Mouse (Mus musculus) limb, embryonic 14.5 days (tissue): Measurements from ENCODE around the gene Agbl1. TPM values are rescaled to one million over a fixed set of nuclear protein-coding genes. Genes with fewer than 3 reads are reported as not detected.

Source experiments
- ATAC-seq: fragments of 200-750 bp; cut with Nextera tagmentation; 2 replicates; pipeline ENCODE4 v1.8.0; 2017; ENCODE audit warnings: low read depth, moderate number of reproducible peaks, moderate TSS enrichment; ENCODE audit not compliant: low FRiP score
- DNase-seq: peaks from one replicate; pipeline ENCODE4 v3.0.0-alpha.2; 2015; ENCODE audit warnings: low spot score
- H3K27ac ChIP-seq: fragments of 300-500 bp; sonication (generic); replicated peaks from 2 replicates; pipeline ENCODE4 v1.5.1; 2014; ENCODE audit warnings: low read depth, mild to moderate bottlenecking, low read length, moderate library complexity, mixed read lengths
- H3K27me3 ChIP-seq: fragments of 300-500 bp; sonication (generic); 2 replicates; pipeline ENCODE4 v1.6.1; 2014; ENCODE audit warnings: low read length, mixed read lengths; ENCODE audit not compliant: control insufficient read depth, insufficient read depth
- H3K36me3 ChIP-seq: fragments of 300-500 bp; sonication (generic); 2 replicates; pipeline ENCODE4 v1.6.1; 2014; ENCODE audit warnings: mild to moderate bottlenecking, low read length, moderate library complexity, mixed read lengths; ENCODE audit not compliant: control insufficient read depth, insufficient read depth
- H3K4me1 ChIP-seq: fragments of 300-500 bp; sonication (generic); 2 replicates; pipeline ENCODE4 v1.6.1; 2014; ENCODE audit warnings: antibody characterized with exemption, low read length, mixed read lengths; ENCODE audit not compliant: control insufficient read depth, insufficient read depth
- H3K4me2 ChIP-seq: fragments of 300-500 bp; sonication (generic); replicated peaks from 2 replicates; pipeline ENCODE4 v1.6.1; 2014; ENCODE audit warnings: low read depth, mild to moderate bottlenecking, low read length, moderate library complexity; ENCODE audit not compliant: severe bottlenecking
- H3K4me3 ChIP-seq: fragments of 300-500 bp; sonication (generic); replicated peaks from 2 replicates; pipeline ENCODE4 v1.5.1; 2014; ENCODE audit warnings: low read length
- H3K9ac ChIP-seq: fragments of 300-500 bp; sonication (generic); 2 replicates; pipeline ENCODE4 v1.6.1; 2014; ENCODE audit warnings: mild to moderate bottlenecking, low read depth, low read length, moderate library complexity; ENCODE audit not compliant: severe bottlenecking
- H3K9me3 ChIP-seq: fragments of 300-500 bp; sonication (generic); 2 replicates; pipeline ENCODE4 v1.6.1; 2016; ENCODE audit warnings: low read length; ENCODE audit not compliant: control insufficient read depth
- POLR2A ChIP-seq: fragments of 200-500 bp; IDR thresholded peaks from 2 replicates; pipeline ENCODE4 v1.8.0; 2012; ENCODE audit warnings: inconsistent platforms, mild to moderate bottlenecking, moderate library complexity, borderline replicate concordance; ENCODE audit not compliant: insufficient read depth, insufficient read length; ENCODE audit errors: extremely low read depth
- WGBS: fragments of 180-500 bp; shearing (Covaris S2); extraction: QIAGEN DNeasy Blood & Tissue Kit; methylation state at CpG from one replicate; pipeline ENCODE4 v1.1.7; 2014; 5-methylcytosine and 5-hydroxymethylcytosine counted together
- polyA plus RNA-seq, 2 experiments: library from polyadenylated mRNA; depleted of rRNA in 1 of 2; stranded (reverse) in 1 of 2; unstranded in 1 of 2; fragments of >200 nt; fragmentation: Nextera tagmentation in 1 of 2; extraction: Ambion mirVana in 1 of 2; gene quantifications; 2 replicates each; pipeline versions ENCODE4 v1.2.1 to v1.2.3; 2012 to 2014

Gene Agbl1
- polyA plus RNA-seq, 2 experiments = 0.14 to 0.15 TPM

GRCm38 (mm10) chr7:77029019-77029418 lies 799.3 kb downstream of the Agbl1 start:
- Histone ChIP-seq H3K36me3 (no peaks in the 10 kb centered on the region), H3K9ac (no peak overlapping the region), H3K27ac (no peak overlapping the region), H3K4me1 (no peaks in the 10 kb centered on the region), H3K4me2 (no peak overlapping the region), H3K27me3 (no peaks in the 10 kb centered on the region), H3K9me3 (no peaks in the 10 kb centered on the region), H3K4me3 (no peak overlapping the region)
- no peak for ATAC-seq
- DNase-seq = no peak
- no peak for TF ChIP-seq POLR2A

DNA sequence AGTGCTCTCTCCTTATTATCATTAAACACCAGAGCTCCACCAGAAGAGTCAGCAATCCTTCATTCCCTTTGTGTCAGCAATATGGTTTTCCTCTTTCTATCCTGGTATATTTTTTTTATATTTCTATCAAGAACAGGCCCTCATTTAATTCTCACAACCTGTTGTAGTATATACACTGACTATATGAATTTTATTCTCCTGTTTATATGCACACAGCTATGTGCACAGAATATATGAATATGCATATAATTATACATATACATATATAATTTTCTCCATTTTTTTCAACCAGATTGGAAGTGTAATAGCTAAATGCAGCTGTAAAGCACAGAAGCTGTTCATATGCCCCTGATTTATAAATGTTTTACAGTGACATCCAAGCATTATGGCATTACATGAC lies 846.3 kb downstream of the Agbl1 start:
- ATAC-seq (no peak), DNase-seq (no peak)
- H3K9me3 ChIP-seq = no peaks in the 10 kb centered on the region
- H3K27me3 ChIP-seq = no peaks in the 10 kb centered on the region
- no peak overlapping the region for H3K4me3 ChIP-seq
- H3K9ac ChIP-seq = no peak overlapping the region
- no peaks in the 10 kb centered on the region for H3K36me3 ChIP-seq
- no peak for TF ChIP-seq POLR2A
- H3K4me1 ChIP-seq = no peaks in the 10 kb centered on the region
- no peak overlapping the region for H3K4me2 ChIP-seq
- no peak overlapping the region for H3K27ac ChIP-seq

DNA sequence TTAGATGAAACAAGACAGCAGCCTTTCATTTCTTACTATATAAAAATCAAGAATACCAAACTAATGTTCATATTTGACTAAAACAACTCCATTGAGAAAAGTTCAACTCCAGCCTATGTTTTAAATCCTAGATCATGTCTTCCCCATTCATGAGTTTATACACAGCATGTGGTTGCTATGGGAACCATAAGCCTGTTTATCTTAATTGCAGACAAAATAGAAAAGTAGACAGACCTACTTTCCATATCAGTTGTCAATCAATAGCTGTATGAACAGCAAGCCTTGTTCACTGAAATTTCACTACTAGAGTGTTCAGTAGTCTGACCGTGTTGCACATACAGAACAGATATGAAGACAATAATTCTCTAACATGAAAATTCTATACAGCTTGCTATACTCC lies 857.6 kb downstream of the Agbl1 start:
- Histone ChIP-seq H3K4me2 (no peak overlapping the region), H3K9ac (no peak overlapping the region), H3K36me3 (no peaks in the 10 kb centered on the region), H3K27ac (no peak overlapping the region), H3K4me1 (no peaks in the 10 kb centered on the region), H3K9me3 (no peaks in the 10 kb centered on the region), H3K4me3 (no peak overlapping the region), H3K27me3 (no peaks in the 10 kb centered on the region)
- ATAC-seq (no peak), DNase-seq (no peak)
- 97% methylated on average over 1 of the region's 1 CpGs for WGBS
- no peak for TF ChIP-seq POLR2A

- Histone ChIP-seq H3K27ac (no peak overlapping the region), H3K4me3 (no peak overlapping the region), H3K36me3 (no peaks in the 10 kb centered on the region), H3K27me3 (no peaks in the 10 kb centered on the region), H3K4me2 (no peak overlapping the region), H3K4me1 (no peaks in the 10 kb centered on the region), H3K9me3 (no peaks in the 10 kb centered on the region), H3K9ac (no peak overlapping the region)
- TF ChIP-seq POLR2A = no peak
- ATAC-seq = no peak
- DNase-seq = no peak
- 68% methylated on average over 2 of the region's 2 CpGs for WGBS
Measured at GRCm38 (mm10) chr7:77095153-77095552, 865.5 kb downstream of the Agbl1 start.

GRCm38 (mm10) chr7:77114021-77114420 lies 884.3 kb downstream of the Agbl1 start:
- Histone ChIP-seq H3K27me3 (no peaks in the 10 kb centered on the region), H3K4me1 (no peaks in the 10 kb centered on the region), H3K4me2 (no peak overlapping the region), H3K27ac (no peak overlapping the region), H3K4me3 (no peak overlapping the region), H3K36me3 (no peaks in the 10 kb centered on the region), H3K9me3 (no peaks in the 10 kb centered on the region), H3K9ac (no peak overlapping the region)
- WGBS = 90% methylated on average over 1 of the region's 1 CpGs
- no peak for ATAC-seq
- TF ChIP-seq POLR2A = no peak
- DNase-seq = no peak

- Histone ChIP-seq H3K27me3 (no peaks in the 10 kb centered on the region), H3K4me3 (no peak overlapping the region), H3K4me1 (no peaks in the 10 kb centered on the region), H3K27ac (no peak overlapping the region), H3K36me3 (no peaks in the 10 kb centered on the region), H3K9ac (no peak overlapping the region), H3K4me2 (no peak overlapping the region), H3K9me3 (no peaks in the 10 kb centered on the region)
- peak; percentile 27 for DNase-seq
- no peak for TF ChIP-seq POLR2A
- no peak for ATAC-seq
- WGBS = 37% methylated on average over 1 of the region's 1 CpGs
Measured at GRCm38 (mm10) chr7:77129045-77129444, 899.4 kb downstream of the Agbl1 start.
